Mouse (Mus musculus): ENCODE measurements around the gene Rhebl1. TPM values are rescaled to one million over a fixed set of nuclear protein-coding genes. Genes with fewer than 3 reads are reported as not detected.
A peak's percentile ranks its signal among the peaks of the same experiment; 100 is the strongest.
"Not testable (repeated sequence)": the region's sequence is repeated elsewhere in the genome, so short reads cannot be mapped to it uniquely, and the experiment has no call there.

Rhebl1 gene
- 10 to 100 TPM in 1 of 2 experiments, 1 to 10 TPM in 1; 8.2 to 11.6 TPM for total RNA-seq (2021)

DNA sequence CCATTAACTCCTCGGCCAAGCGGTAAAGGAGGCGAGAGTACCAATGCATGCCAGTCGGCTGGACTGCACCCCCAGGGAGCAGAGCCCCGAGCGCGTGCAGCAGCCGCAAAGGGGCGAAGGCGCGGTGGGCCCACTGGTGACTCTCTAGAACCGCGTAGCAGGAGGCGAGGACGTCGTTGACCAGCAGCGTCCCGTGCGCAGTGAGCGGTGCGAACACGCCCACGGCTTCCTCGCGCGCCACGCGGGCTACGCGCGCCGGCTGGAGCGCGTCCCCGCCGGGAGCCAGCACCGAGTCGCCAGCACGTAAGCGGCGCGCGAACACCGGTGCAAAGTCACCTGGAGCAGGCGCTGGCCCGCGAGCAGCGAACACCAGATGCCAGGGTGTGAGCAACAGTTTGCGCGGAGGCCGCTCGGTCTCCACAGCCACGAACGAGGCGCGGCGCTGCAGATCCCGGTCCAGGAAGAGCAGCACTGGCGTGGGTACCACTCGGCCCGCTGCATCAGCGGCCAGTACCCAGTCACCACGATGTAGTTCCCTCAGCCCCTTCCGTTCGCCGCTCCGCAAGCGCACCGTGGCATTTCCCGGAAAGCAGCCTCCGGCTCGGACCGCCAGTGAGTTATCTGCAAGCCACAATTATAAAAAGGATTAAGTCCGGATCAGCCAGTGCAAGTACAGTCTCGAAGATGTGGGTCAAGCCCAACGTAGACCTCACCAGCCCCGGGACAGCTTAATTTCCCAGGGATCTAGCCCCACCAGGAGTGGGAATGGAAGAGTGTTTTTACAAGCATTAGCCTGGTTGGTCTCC, at the start of gene Rhebl1:
Gene Rhebl1, minus strand, starts transcription at position 601 of the 806 bp plus-strand sequence.
- intact Hi-C loops (cut with DNase I), result loop anchor here (2.0 kb wide), 1 partner anchor 35 kb away; no protein-coding TSS in a partner anchor
- peak; percentile 49 to 59 for DNase-seq (ENCODE audit: low spot score in 2 of 2)

DNA sequence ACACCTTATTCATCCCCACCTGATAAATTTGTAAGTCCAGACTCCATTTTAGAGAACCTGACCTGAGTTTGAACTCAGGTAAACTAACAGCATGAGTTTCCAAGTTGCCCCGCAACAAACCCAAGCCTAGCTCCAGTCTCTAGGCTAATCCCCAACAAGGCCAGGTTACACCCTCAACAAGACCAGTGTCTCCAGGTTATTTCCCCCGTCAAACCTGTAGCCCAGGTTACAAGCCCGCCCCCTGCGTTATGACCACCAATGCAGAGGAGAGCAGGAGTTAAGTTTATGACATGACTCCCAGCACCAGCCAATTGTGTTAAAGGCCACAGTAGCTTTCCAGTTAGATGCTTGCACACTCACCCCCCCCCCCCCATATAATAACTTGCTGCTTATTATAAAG, 48.8 kb upstream of the Rhebl1 start:
- intact Hi-C loops (cut with DNase I), result no loop called here
- no peak for DNase-seq (ENCODE audit: low spot score in 2 of 2)

DNA sequence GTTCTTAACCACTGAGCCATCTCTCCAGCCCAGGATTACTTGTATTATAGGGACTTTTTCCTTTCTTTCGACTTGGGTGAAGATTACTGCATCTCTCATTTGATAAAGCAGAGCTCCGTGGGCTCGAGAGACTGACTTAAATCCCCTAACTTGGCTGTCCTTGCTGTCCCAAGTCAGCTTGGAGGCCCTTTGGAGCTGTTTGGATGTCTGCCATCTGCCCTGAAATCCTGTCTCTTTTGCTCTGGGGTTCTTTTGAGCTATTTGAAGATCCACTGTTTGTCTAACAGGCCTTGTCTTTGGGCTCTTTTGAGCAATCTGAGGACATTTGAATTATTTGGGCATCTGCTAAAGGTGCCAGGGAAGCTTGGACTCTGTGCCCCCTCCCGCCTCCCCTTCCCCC, 47.7 kb upstream of the Rhebl1 start:
- DNase-seq (ENCODE audit: low spot score in 2 of 2), result no peak
- intact Hi-C loops (cut with DNase I), result no loop called here

GRCm38 (mm10) chr15:98941539-98941938, 47.2 kb upstream of the Rhebl1 start:
- intact Hi-C loops (cut with DNase I), result no loop called here
- no peak for DNase-seq (ENCODE audit: low spot score in 2 of 2)

- peak in 1 of 2 experiments; percentile 43 for DNase-seq (ENCODE audit: low spot score in 2 of 2)
- intact Hi-C loops (cut with DNase I), result no loop called here
Observed at GRCm38 (mm10) chr15:98940816-98941215, 46.5 kb upstream of the Rhebl1 start.

DNA sequence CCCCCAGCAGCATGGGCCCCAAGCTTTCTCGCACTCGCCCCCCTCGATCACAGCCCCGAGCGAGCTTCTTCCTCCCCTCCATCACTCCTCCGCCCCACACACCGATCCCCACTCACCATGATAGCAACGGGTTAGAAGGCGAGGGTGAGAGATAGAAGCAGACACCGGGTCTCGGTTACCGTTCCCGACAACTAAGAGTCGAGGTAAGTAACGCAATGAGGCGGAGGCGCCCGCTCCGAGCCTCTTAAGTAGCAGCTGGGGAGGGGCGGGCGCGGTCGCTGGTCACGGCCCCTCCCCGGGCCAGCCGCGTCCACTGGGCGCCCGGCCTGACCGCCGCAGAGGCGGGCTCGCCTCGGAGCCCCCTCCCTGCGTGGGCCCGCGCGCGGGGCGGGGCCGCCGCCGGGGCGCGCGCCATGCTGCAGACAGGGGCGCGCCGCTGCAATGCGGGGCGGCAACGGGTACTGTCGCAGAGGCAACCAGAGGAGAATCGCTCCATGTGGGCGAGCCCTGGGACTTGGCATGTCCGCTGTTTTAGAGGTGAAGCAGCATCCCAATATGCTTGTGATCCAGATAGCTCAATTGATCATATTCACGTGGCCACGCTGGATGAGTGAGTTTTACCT, 40.0 kb upstream of the Rhebl1 start, which contains the start of gene Tuba1b:
Gene Tuba1b, minus strand, starts transcription at position 349 of the 623 bp plus-strand sequence.
- intact Hi-C loops (cut with DNase I), result loop anchor here (1.0 to 2.0 kb wide), 3 partner anchors 19 to 59 kb away; partner anchors contain the start of genes Gm49450 and Tuba1a
- DNase-seq (ENCODE audit: low spot score in 2 of 2), result peak; percentile 95 to 96

- intact Hi-C loops (cut with DNase I), result loop anchor here (1.0 to 2.0 kb wide), 3 partner anchors 19 to 59 kb away; partner anchors contain the start of genes Gm49450 and Tuba1a
Observed at GRCm38 (mm10) chr15:98933833-98934216, 39.5 kb upstream of the Rhebl1 start.

GRCm38 (mm10) chr15:98933004-98933671, 38.8 kb upstream of the Rhebl1 start:
- intact Hi-C loops (cut with DNase I); DNase-seq (ENCODE audit: low spot score in 2 of 2): not testable (repeated sequence)

More at GRCm38 (mm10) chr15:98933833-98934216, 39.5 kb upstream of the Rhebl1 start:
- DNase-seq (ENCODE audit: low spot score in 2 of 2), result peak; percentile 97 to 98

GRCm38 (mm10) chr15:98930998-98931397, 36.7 kb upstream of the Rhebl1 start:
- intact Hi-C loops (cut with DNase I), result no loop called here
- no peak for DNase-seq (ENCODE audit: low spot score in 2 of 2)

DNA sequence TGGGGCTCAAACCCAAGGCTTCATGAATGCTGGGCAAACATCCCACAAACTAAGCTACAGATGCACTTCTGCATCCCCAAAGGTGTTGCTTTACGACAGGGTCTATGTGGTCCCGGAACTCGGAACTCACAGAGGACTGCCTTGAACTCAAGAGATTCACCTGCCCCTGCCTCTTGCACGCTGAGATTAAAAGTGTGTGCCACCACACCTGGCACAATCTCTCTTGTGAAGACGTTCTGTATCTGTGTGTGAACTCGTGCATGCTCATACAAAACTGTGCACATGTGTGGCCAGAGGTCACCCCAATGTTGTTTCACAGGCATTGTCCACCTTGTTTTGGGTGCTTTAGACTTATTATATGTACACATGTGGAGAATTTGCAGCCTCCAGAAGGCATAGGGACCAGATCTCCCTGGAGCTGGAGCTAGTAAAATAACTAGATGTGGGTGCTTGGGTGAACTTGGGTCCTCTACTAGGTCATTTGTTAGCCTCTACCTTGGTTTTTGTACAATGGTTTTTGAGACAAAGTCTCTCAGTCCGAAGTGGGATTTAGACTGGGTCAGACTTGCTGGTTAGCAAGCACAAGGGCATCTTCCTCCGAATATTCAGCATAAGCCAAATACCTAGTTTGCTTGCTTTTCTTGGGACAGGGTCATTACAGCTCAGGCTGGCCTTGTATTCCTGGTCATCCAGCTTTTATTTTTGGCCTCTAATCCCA, 35.8 kb upstream of the Rhebl1 start:
- intact Hi-C loops (cut with DNase I), result no loop called here
- no peak for DNase-seq (ENCODE audit: low spot score in 2 of 2)

GRCm38 (mm10) chr15:98928598-98929240, 34.4 kb upstream of the Rhebl1 start:
- peak; percentile 73 to 79 for DNase-seq (ENCODE audit: low spot score in 2 of 2)
- intact Hi-C loops (cut with DNase I), result loop anchor here (2.0 kb wide), 1 partner anchor 36 kb away; no protein-coding TSS in a partner anchor

GRCm38 (mm10) chr15:98927566-98927965, 33.2 kb upstream of the Rhebl1 start:
- intact Hi-C loops (cut with DNase I), result loop anchor here (1.0 kb wide), 1 partner anchor 50 kb away; no protein-coding TSS in a partner anchor
- DNase-seq (ENCODE audit: low spot score in 2 of 2), result no peak

DNA sequence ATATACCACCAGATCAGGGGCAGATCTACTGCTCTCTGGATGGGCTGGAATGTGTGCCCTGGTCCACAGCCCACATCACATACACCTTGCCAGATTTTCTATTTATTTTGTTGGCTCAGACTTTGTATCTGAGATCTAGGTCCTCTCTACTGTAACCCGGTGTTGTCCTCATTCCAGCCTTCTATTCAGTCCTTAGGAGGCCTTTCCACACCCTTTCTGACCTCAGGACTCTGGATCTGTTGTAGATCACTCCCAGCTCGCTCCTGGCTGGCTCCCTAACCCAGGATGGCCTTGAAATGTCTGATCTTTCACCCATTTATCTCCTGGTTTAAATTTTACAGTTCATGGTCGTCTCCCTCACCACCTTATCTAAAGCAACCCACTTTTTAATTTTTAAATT, 30.3 kb upstream of the Rhebl1 start:
- DNase-seq (ENCODE audit: low spot score in 2 of 2), result no peak
- intact Hi-C loops (cut with DNase I), result no loop called here

- intact Hi-C loops (cut with DNase I), result no loop called here
Observed at GRCm38 (mm10) chr15:98923031-98923537, 28.7 kb upstream of the Rhebl1 start.

DNA sequence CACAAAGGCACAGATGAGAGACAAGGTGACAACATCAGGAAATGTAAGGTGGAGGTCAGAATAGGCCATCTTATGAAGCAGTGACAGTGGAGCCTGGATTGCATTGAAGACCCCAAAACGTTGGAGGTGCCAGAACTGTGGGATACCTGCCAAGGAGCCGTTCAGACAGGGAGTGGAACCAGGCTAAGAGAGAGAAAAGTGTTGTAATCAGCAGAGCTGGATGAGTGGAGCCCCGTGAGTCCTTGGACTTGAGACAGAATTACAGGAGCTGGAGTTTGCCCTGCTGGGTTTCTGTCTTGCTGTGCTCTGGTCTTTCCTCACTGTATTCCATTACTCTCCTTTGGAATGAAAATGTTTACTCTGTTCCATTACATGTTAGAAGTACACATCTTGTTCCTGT, 28.2 kb upstream of the Rhebl1 start:
- intact Hi-C loops (cut with DNase I), result no loop called here
- DNase-seq (ENCODE audit: low spot score in 2 of 2), result no peak

More at GRCm38 (mm10) chr15:98923031-98923537, 28.7 kb upstream of the Rhebl1 start:
- DNase-seq (ENCODE audit: low spot score in 2 of 2), result no peak

- intact Hi-C loops (cut with DNase I), result no loop called here
Observed at GRCm38 (mm10) chr15:98921510-98921909, 27.2 kb upstream of the Rhebl1 start.

DNA sequence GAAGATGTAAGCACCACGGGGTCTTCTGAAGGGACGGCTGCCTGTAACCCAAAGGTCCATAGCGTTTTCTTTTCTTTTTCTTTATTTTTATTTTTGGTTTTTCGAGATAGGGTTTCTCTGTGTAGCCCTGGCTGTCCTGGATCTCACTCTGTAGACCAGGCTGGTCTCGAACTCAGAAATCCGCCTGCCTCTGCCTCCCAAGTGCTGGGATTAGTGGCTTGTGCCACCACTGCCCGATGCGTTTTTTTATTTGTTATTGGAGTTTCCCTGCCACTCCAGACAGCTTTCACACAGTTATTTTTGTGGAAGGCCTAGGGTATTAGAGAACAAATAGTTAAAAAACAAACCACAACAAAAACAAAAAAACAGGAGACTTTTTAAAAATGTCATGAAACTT, 24.2 kb upstream of the Rhebl1 start:
- not testable (repeated sequence) for DNase-seq (ENCODE audit: low spot score in 2 of 2)
- intact Hi-C loops (cut with DNase I), result loop anchor here (2.0 kb wide), 1 partner anchor 38 kb away; no protein-coding TSS in a partner anchor

More at GRCm38 (mm10) chr15:98921510-98921909, 27.2 kb upstream of the Rhebl1 start:
- DNase-seq (ENCODE audit: low spot score in 2 of 2), result no peak

Data from left cerebral cortex, postnatal 25 days (tissue).